Mouse (Mus musculus) liver, adult 2 months (tissue): ENCODE measurements around the gene Arid5b.

Experiments
- CTCF ChIP-seq: fragments of 200-500 bp; IDR thresholded peaks from 2 replicates; pipeline ENCODE4 v1.5.1; 2011; ENCODE audit warnings: low read depth, low read length, control low read depth
- POLR2A ChIP-seq: fragments of 200-500 bp; IDR thresholded peaks from 2 replicates; pipeline ENCODE4 v1.6.1; 2011; ENCODE audit warnings: low read length, control low read depth; ENCODE audit not compliant: insufficient read depth; ENCODE audit errors: extremely low read depth

DNA sequence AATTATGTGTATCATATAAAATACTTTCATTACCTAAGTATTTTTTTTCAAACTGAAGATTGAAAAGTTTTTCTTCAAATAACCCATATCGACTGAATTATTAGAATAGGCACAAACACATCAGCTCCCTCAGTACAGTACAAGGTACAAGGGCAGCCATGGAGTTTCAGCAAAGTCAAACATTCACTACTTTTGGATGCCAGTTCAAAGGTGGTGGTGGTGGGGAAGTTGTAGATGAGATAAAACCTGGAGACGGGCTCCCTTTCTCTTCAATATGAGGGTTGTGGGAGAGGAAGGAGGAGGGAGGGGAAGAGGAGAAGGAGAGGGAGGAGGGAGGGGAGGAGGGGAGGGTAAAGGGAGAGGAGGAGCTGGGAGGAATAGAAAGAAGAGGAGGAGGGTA lies 67.0 kb downstream of the Arid5b start:
- TF ChIP-seq POLR2A (no peak), CTCF (no peak)
